Mouse (Mus musculus) midbrain, postnatal 0 days (tissue): ENCODE measurements around the gene Olfr689. TPM values are rescaled to one million over a fixed set of nuclear protein-coding genes. Genes with fewer than 3 reads are reported as not detected.

Experiments used
- ATAC-seq: fragments of 200-750 bp; cut with Nextera tagmentation; 2 replicates; pipeline ENCODE4 v1.8.0; 2017; ENCODE audit warnings: moderate number of reproducible peaks, mild to moderate bottlenecking, moderate TSS enrichment, moderate library complexity; ENCODE audit not compliant: low FRiP score
- DNase-seq: peaks from one replicate; pipeline ENCODE4 v3.0.0-alpha.2; 2015; ENCODE audit warnings: low spot score
- H3K27ac ChIP-seq: fragments of 300-500 bp; sonication (generic); 2 replicates; pipeline ENCODE4 v1.5.1; 2014; ENCODE audit warnings: low read depth, mild to moderate bottlenecking, low read length, mixed read lengths
- H3K27me3 ChIP-seq: fragments of 300-500 bp; sonication (generic); 2 replicates; pipeline ENCODE4 v1.6.1; 2014; ENCODE audit warnings: low read length, control low read depth, mixed read lengths; ENCODE audit not compliant: insufficient read depth
- H3K36me3 ChIP-seq: fragments of 300-500 bp; sonication (generic); 2 replicates; pipeline ENCODE4 v1.6.1; 2014; ENCODE audit warnings: low read length, control low read depth, mixed read lengths; ENCODE audit not compliant: insufficient read depth
- H3K4me1 ChIP-seq: fragments of 300-500 bp; sonication (generic); 2 replicates; pipeline ENCODE4 v1.6.1; 2014; ENCODE audit warnings: mild to moderate bottlenecking, control low read depth, antibody characterized with exemption, low read length, mixed read lengths; ENCODE audit not compliant: insufficient read depth
- H3K4me2 ChIP-seq: fragments of 300-500 bp; sonication (generic); 2 replicates; pipeline ENCODE4 v1.6.1; 2014; ENCODE audit warnings: low read depth, mild to moderate bottlenecking, low read length, mixed read lengths; ENCODE audit not compliant: poor library complexity, severe bottlenecking
- H3K4me3 ChIP-seq: fragments of 300-500 bp; sonication (generic); 2 replicates; pipeline ENCODE4 v1.5.1; 2014; ENCODE audit warnings: low read depth, mild to moderate bottlenecking, low read length, moderate library complexity
- H3K9ac ChIP-seq: fragments of 300-500 bp; sonication (generic); replicated peaks from 2 replicates; pipeline ENCODE4 v1.6.1; 2014; ENCODE audit warnings: mild to moderate bottlenecking, low read length, moderate library complexity, mixed read lengths; ENCODE audit not compliant: poor library complexity, severe bottlenecking
- H3K9me3 ChIP-seq: fragments of 300-500 bp; sonication (generic); 2 replicates; pipeline ENCODE4 v1.6.1; 2016; ENCODE audit warnings: low read length, control low read depth
- CTCF ChIP-seq: IDR thresholded peaks from 2 replicates; pipeline ENCODE4 v1.5.1; 2016; ENCODE audit warnings: antibody characterized with exemption, mild to moderate bottlenecking
- WGBS: fragments of 180-500 bp; shearing (Covaris S2); extraction: QIAGEN DNeasy Blood & Tissue Kit; methylation state at CpG from one replicate; pipeline ENCODE4 v1.1.7; 2014; 5-methylcytosine and 5-hydroxymethylcytosine counted together
- polyA plus RNA-seq: library from polyadenylated mRNA; unstranded; fragments of >200 nt; fragmentation: Nextera tagmentation; extraction: Ambion mirVana; gene quantifications from 2 replicates; pipeline ENCODE4 v1.2.1, GENCODE M21; 2015
- total RNA-seq: library from RNA; depleted of rRNA; stranded (reverse); fragments of >200 nt; gene quantifications from 2 replicates; pipeline ENCODE4 v1.2.3, GENCODE M21; 2014; rRNA removed

Olfr689 gene
- total and polyA plus RNA-seq, 2 experiments from 2014 or later, result 0.05 TPM; not detected in 1

GRCm38 (mm10) chr7:105367930-105368329 is 57.0 kb downstream of the Olfr689 start, which contains the start of gene Olfr692:
Gene Olfr692 (plus strand): TSS chr7:105368230.
- H3K4me1 ChIP-seq, result no peaks in the 10 kb centered on the region
- H3K4me2 ChIP-seq, result no peak within 1 kb of the TSS
- H3K27me3 ChIP-seq, result no peaks in the 10 kb centered on the region
- H3K9ac ChIP-seq, result no peak within 1 kb of the TSS
- 100% methylated on average over 1 of the region's 1 CpGs for WGBS
- no peak within 1 kb of the TSS for H3K27ac ChIP-seq
- no peaks in the 10 kb centered on the region for H3K9me3 ChIP-seq
- no peak for TF ChIP-seq CTCF
- no peak within 1 kb of the TSS for H3K4me3 ChIP-seq
- ATAC-seq (no peak), DNase-seq (no peak)
- peaks cover 9% of the 10 kb centered on the region; the same call in 1 of the 2 replicates for H3K36me3 ChIP-seq

- no peaks in the 10 kb centered on the region for H3K9me3 ChIP-seq
- no peak overlapping the region for H3K4me2 ChIP-seq
- H3K27ac ChIP-seq, result no peak overlapping the region
- no peaks in the 10 kb centered on the region for H3K4me1 ChIP-seq
- H3K27me3 ChIP-seq, result no peaks in the 10 kb centered on the region
- DNase-seq, result no peak
- no peak; the same call in 1 of the 2 replicates for ATAC-seq
- TF ChIP-seq CTCF, result no peak
- H3K36me3 ChIP-seq, result peaks cover 9% of the 10 kb centered on the region; the same call in 1 of the 2 replicates
- no peak overlapping the region for H3K9ac ChIP-seq
- no peak overlapping the region for H3K4me3 ChIP-seq
- WGBS, result 94% methylated on average over 4 of the region's 4 CpGs
Measured at GRCm38 (mm10) chr7:105368521-105368920, 57.6 kb downstream of the Olfr689 start.

Other genes with a start within 250 kb of the Olfr689 start
- gene Olfr678, start 246.7 kb upstream of the Olfr689 start, total RNA-seq, result not detected in 2 replicates
- gene Olfr678, start 246.7 kb upstream of the Olfr689 start, polyA plus RNA-seq, result not detected in 2 replicates
- not detected in 2 replicates for gene Olfr679, start 230.0 kb upstream of the Olfr689 start, total RNA-seq
- gene Olfr679, start 230.0 kb upstream of the Olfr689 start, polyA plus RNA-seq, result not detected in 2 replicates
- not detected in 2 replicates for gene Olfr680-ps1, start 218.3 kb upstream of the Olfr689 start, total RNA-seq
- gene Olfr680-ps1, start 218.3 kb upstream of the Olfr689 start, polyA plus RNA-seq, result not detected in 2 replicates
- not detected in 2 replicates for gene Olfr681, start 194.3 kb upstream of the Olfr689 start, total RNA-seq
- gene Olfr681, start 194.3 kb upstream of the Olfr689 start, polyA plus RNA-seq, result not detected in 2 replicates
- not detected in 2 replicates for gene Olfr683, start 164.2 kb upstream of the Olfr689 start, total RNA-seq
- gene Olfr683, start 164.2 kb upstream of the Olfr689 start, polyA plus RNA-seq, result not detected in 2 replicates
- not detected in 2 replicates for gene Olfr684, start 147.5 kb upstream of the Olfr689 start, total RNA-seq
- gene Olfr684, start 147.5 kb upstream of the Olfr689 start, polyA plus RNA-seq, result not detected in 2 replicates
- gene Olfr685, start 125.2 kb upstream of the Olfr689 start, total RNA-seq, result not detected in 2 replicates
- not detected in 2 replicates for gene Olfr685, start 125.2 kb upstream of the Olfr689 start, polyA plus RNA-seq
- not detected in 2 replicates for gene Olfr686, start 103.7 kb upstream of the Olfr689 start, total RNA-seq
- gene Olfr686, start 103.7 kb upstream of the Olfr689 start, polyA plus RNA-seq, result not detected in 2 replicates
- not detected in 2 replicates for gene Olfr688, start 23.1 kb upstream of the Olfr689 start, total RNA-seq
- not detected in 2 replicates for gene Olfr688, start 23.1 kb upstream of the Olfr689 start, polyA plus RNA-seq
- gene Olfr690, start 22.9 kb downstream of the Olfr689 start, total RNA-seq, result 0.22 and 1.4 TPM in 2 replicates
- not detected in 2 replicates for gene Olfr690, start 22.9 kb downstream of the Olfr689 start, polyA plus RNA-seq
- gene Olfr691, start 31.1 kb downstream of the Olfr689 start, total RNA-seq, result 0.76 and 2.6 TPM in 2 replicates
- 0.09 and 0.26 TPM in 2 replicates for gene Olfr691, start 31.1 kb downstream of the Olfr689 start, polyA plus RNA-seq
- not detected in 2 replicates for gene Olfr692, start 57.1 kb downstream of the Olfr689 start, total RNA-seq
- 0.14 TPM in 1 of 2 replicates, not detected in the other for gene Olfr692, start 57.1 kb downstream of the Olfr689 start, polyA plus RNA-seq
- not detected in 2 replicates for gene Gm5901, start 63.9 kb downstream of the Olfr689 start, total RNA-seq
- gene Gm5901, start 63.9 kb downstream of the Olfr689 start, polyA plus RNA-seq, result 0.48 and 0.57 TPM in 2 replicates
- 33.4 and 35.8 TPM in 2 replicates for gene Fam160a2, start 88.9 kb downstream of the Olfr689 start, total RNA-seq
- gene Fam160a2, start 88.9 kb downstream of the Olfr689 start, polyA plus RNA-seq, result 37.3 and 37.6 TPM in 2 replicates
- 0.49 TPM in 1 of 2 replicates, not detected in the other for gene Cnga4, start 93.4 kb downstream of the Olfr689 start, total RNA-seq
- 0.21 and 0.26 TPM in 2 replicates for gene Cnga4, start 93.4 kb downstream of the Olfr689 start, polyA plus RNA-seq
- 9.9 and 12.0 TPM in 2 replicates for gene Cckbr, start 114.6 kb downstream of the Olfr689 start, total RNA-seq
- gene Cckbr, start 114.6 kb downstream of the Olfr689 start, polyA plus RNA-seq, result 6.3 and 7.7 TPM in 2 replicates
- 24.8 and 33.5 TPM in 2 replicates for gene Cavin3, start 171.1 kb downstream of the Olfr689 start, total RNA-seq
- gene Cavin3, start 171.1 kb downstream of the Olfr689 start, polyA plus RNA-seq, result 34.6 and 40.4 TPM in 2 replicates
- 162 and 182 TPM in 2 replicates for gene Smpd1, start 243.2 kb downstream of the Olfr689 start, total RNA-seq
- gene Smpd1, start 243.2 kb downstream of the Olfr689 start, polyA plus RNA-seq, result 115 and 127 TPM in 2 replicates